In the genomic region with DNA sequence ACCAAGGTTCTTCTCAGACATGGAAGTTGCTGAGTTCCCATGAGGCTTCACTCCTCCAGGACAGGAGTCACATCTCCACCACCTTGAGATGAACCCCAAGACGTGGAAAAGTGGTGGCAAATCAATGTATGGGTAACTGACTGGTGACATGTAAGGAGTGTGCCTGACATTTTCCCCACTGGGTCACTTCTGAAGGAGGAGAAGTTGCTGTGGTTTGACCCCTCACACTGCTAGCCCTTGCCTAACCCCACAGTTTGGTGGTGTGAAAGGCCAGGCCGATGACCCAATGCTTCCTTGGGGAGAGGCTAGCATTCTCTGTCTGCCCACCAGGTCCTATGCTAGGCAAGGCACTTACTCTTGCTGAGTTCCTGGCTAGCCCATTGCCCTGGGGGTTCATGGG, we compare ENCODE assay signal across 33 mouse cellular contexts.
A peak's percentile ranks its signal among the peaks of the same experiment; 100 is the strongest.
DNase-seq lines count a peak whose midpoint lies in the region; ATAC-seq and TF ChIP-seq lines count a peak whose summit lies in the region.
"Had no signal": no experiment of that assay in that cellular context is flagged by ENCODE, and none has a peak within 500 bp of the region (broad histone marks: within the 10 kb centered on the region; RNA-seq: fewer than 3 reads in every experiment).

No protein-coding gene starts in this region.

- TF ChIP-seq CTCF in lung, adult 2 months (IDR thresholded peaks at IDR 0.05; ENCODE audit: insufficient read depth, low read length), result no peak

- no peak overlapping the region for H3K4me2 ChIP-seq in forebrain, embryonic 11.5 days (ENCODE audit: low read depth, low read length, severe bottlenecking)
- H3K4me2 ChIP-seq in kidney, embryonic 16.5 days (replicated peaks; ENCODE audit: low read depth, low read length), result no peak overlapping the region
- H3K4me2 ChIP-seq: embryonic facial prominence, embryonic 13.5 days; heart, embryonic 15.5 days; hindbrain, embryonic 12.5 days; intestine, embryonic 15.5 days; neural tube, embryonic 13.5 days had no signal

- DNase-seq in adrenal gland, adult 2 months, result peak; percentile 22
- no peak for DNase-seq in adrenal gland, postnatal 36 days
- DNase-seq in lung, adult 18-20 months, result peak; percentile 64 to 65
- DNase-seq in lung, adult 2 months, result no peak
- DNase-seq in lung, postnatal 25 days (ENCODE audit: low spot score), result peak; percentile 54
- no peak for DNase-seq in heart, embryonic 10.5 days (ENCODE audit: low spot score)
- no peak for DNase-seq in forebrain, embryonic 11.5 days (ENCODE audit: low spot score)
- DNase-seq: cerebellum, adult 11 months; cerebellum, adult 9-11 months; embryo, embryonic 11 days; gastrocnemius, postnatal 10 days; heart, postnatal 36 days; kidney, adult 2 months; kidney, postnatal 4 days; layer of hippocampus, postnatal 36 days; left cerebral cortex, postnatal 4 days; thymus, adult 2 months; thymus, postnatal 36 days had no signal

- no peak overlapping the region for H3K4me3 ChIP-seq in lung, adult 2 months (replicated peaks; ENCODE audit: extremely low read depth, low read depth, low read length)
- H3K4me3 ChIP-seq in heart, embryonic 10.5 days, result no peak overlapping the region
- H3K4me3 ChIP-seq in forebrain, embryonic 11.5 days (ENCODE audit: low read depth, low read length), result no peak overlapping the region
- H3K4me3 ChIP-seq in kidney, embryonic 16.5 days (ENCODE audit: low read length), result no peak overlapping the region
- H3K4me3 ChIP-seq: embryonic facial prominence, embryonic 13.5 days; forebrain, embryonic 10.5 days; heart, embryonic 15.5 days; hindbrain, embryonic 12.5 days; intestine, embryonic 15.5 days; midbrain, embryonic 10.5 days; neural tube, embryonic 13.5 days had no signal

- WGBS in lung, adult 2 months, result 75% methylated on average over 2 of the region's 2 CpGs
- WGBS in heart, embryonic 10.5 days, result 64% methylated on average over 2 of the region's 2 CpGs
- WGBS in forebrain, embryonic 11.5 days, result 73% methylated on average over 2 of the region's 2 CpGs
- 84% methylated on average over 2 of the region's 2 CpGs for WGBS in kidney, embryonic 16.5 days

- H3K27me3 ChIP-seq in heart, embryonic 10.5 days (ENCODE audit: insufficient read depth, poor library complexity, severe bottlenecking), result no peaks in the 10 kb centered on the region
- no peaks in the 10 kb centered on the region for H3K27me3 ChIP-seq in forebrain, embryonic 11.5 days (ENCODE audit: control insufficient read depth, insufficient read depth, low read length)
- no peaks in the 10 kb centered on the region for H3K27me3 ChIP-seq in kidney, embryonic 16.5 days (ENCODE audit: insufficient read depth, low read length)
- H3K27me3 ChIP-seq: embryonic facial prominence, embryonic 13.5 days; heart, embryonic 15.5 days; hindbrain, embryonic 12.5 days; intestine, embryonic 15.5 days; neural tube, embryonic 13.5 days had no signal

- H3K27ac ChIP-seq in heart, embryonic 10.5 days, result no peak overlapping the region
- H3K27ac ChIP-seq in forebrain, embryonic 11.5 days (ENCODE audit: low read depth, low read length), result no peak overlapping the region
- H3K27ac ChIP-seq in kidney, embryonic 16.5 days (ENCODE audit: low read length), result no peak overlapping the region
- H3K27ac ChIP-seq: embryonic facial prominence, embryonic 13.5 days; forebrain, embryonic 10.5 days; heart, embryonic 15.5 days; hindbrain, embryonic 12.5 days; hindbrain, postnatal 0 days; intestine, embryonic 15.5 days; kidney, postnatal 0 days; liver, embryonic 14.5 days; macrophage; midbrain, embryonic 10.5 days; neural tube, embryonic 13.5 days had no signal

- H3K9me3 ChIP-seq in heart, embryonic 10.5 days, result peaks cover 5% of the 10 kb centered on the region; the same call in 1 of the 2 replicates
- H3K9me3 ChIP-seq in forebrain, embryonic 11.5 days (ENCODE audit: control insufficient read depth, low read length), result no peaks in the 10 kb centered on the region
- peaks cover 5% of the 10 kb centered on the region; the same call in 1 of the 2 replicates for H3K9me3 ChIP-seq in kidney, embryonic 16.5 days (ENCODE audit: low read length)
- H3K9me3 ChIP-seq: heart, embryonic 15.5 days had no signal

- H3K9ac ChIP-seq in forebrain, embryonic 11.5 days (ENCODE audit: low read length), result no peak overlapping the region
- no peak overlapping the region for H3K9ac ChIP-seq in kidney, embryonic 16.5 days (replicated peaks; ENCODE audit: low read length)
- H3K9ac ChIP-seq: embryonic facial prominence, embryonic 13.5 days; heart, embryonic 15.5 days; hindbrain, embryonic 12.5 days; intestine, embryonic 15.5 days; liver, embryonic 14.5 days; neural tube, embryonic 13.5 days had no signal

- no peak for ATAC-seq in forebrain, embryonic 11.5 days (replicated peaks; ENCODE audit: low FRiP score)
- ATAC-seq in kidney, embryonic 16.5 days (ENCODE audit: low FRiP score, low TSS enrichment), result no peak
- ATAC-seq: forebrain, embryonic 16.5 days; hindbrain, postnatal 0 days; intestine, embryonic 15.5 days; midbrain, embryonic 16.5 days had no signal

- TF ChIP-seq POLR2A in lung, adult 2 months (IDR thresholded peaks at IDR 0.05; ENCODE audit: borderline replicate concordance, extremely low read depth, low read depth, low read length), result no peak

- no peaks in the 10 kb centered on the region for H3K36me3 ChIP-seq in heart, embryonic 10.5 days
- H3K36me3 ChIP-seq in forebrain, embryonic 11.5 days (ENCODE audit: control insufficient read depth, insufficient read depth, low read length), result no peaks in the 10 kb centered on the region
- no peaks in the 10 kb centered on the region for H3K36me3 ChIP-seq in kidney, embryonic 16.5 days (ENCODE audit: insufficient read depth, low read length)
- H3K36me3 ChIP-seq: embryonic facial prominence, embryonic 13.5 days; forebrain, embryonic 10.5 days; G1E; heart, embryonic 15.5 days; hindbrain, embryonic 12.5 days; intestine, embryonic 15.5 days; midbrain, embryonic 10.5 days; neural tube, embryonic 13.5 days had no signal

- 0 out of 2 replicates have a peak, but pooled peaks cover 2% of the 10 kb centered on the region for H3K4me1 ChIP-seq in lung, adult 2 months (ENCODE audit: control insufficient read depth, insufficient read depth, low read length)
- H3K4me1 ChIP-seq in heart, embryonic 10.5 days, result no peaks in the 10 kb centered on the region
- H3K4me1 ChIP-seq in forebrain, embryonic 11.5 days (replicated peaks; ENCODE audit: control insufficient read depth, insufficient read depth, low read length), result no peaks in the 10 kb centered on the region
- H3K4me1 ChIP-seq in kidney, embryonic 16.5 days (ENCODE audit: insufficient read depth, low read length), result 0 out of 2 replicates have a peak, but pooled peaks cover 4% of the 10 kb centered on the region
- H3K4me1 ChIP-seq: embryonic facial prominence, embryonic 13.5 days; forebrain, embryonic 10.5 days; hindbrain, embryonic 12.5 days; intestine, embryonic 15.5 days; midbrain, embryonic 10.5 days; neural tube, embryonic 13.5 days had no signal

Comparison
In these comparisons a context has a peak if more than half of its experiments do, and no peak if none do; other contexts are left out.
1. DNase-seq: peak in adrenal gland, adult 2 months (single experiment), lung, adult 18-20 months (2 of 2) and lung, postnatal 25 days (single experiment); none in adrenal gland, postnatal 36 days (0 of 2), lung, adult 2 months (single experiment), heart, embryonic 10.5 days (single experiment) and forebrain, embryonic 11.5 days (single experiment).